Mouse (Mus musculus) heart, embryonic 12.5 days (tissue): Measurements from ENCODE around the gene Tlr13. TPM values are rescaled to one million over a fixed set of nuclear protein-coding genes. Genes with fewer than 3 reads are reported as not detected.

ENCODE experiments used
- ATAC-seq: fragments of 200-750 bp; cut with Nextera tagmentation; 2 replicates; pipeline ENCODE4 v1.8.0; 2017; ENCODE audit warnings: moderate TSS enrichment, moderate library complexity; ENCODE audit not compliant: insufficient number of reproducible peaks, low FRiP score
- H3K27ac ChIP-seq: fragments of 300-500 bp; sonication (generic); 2 replicates; pipeline ENCODE4 v1.5.1; 2016; ENCODE audit warnings: mild to moderate bottlenecking, moderate library complexity; ENCODE audit not compliant: poor library complexity, severe bottlenecking
- H3K27me3 ChIP-seq: fragments of 300-500 bp; sonication (generic); replicated peaks from 2 replicates; pipeline ENCODE4 v1.6.1; 2016; ENCODE audit warnings: mild to moderate bottlenecking, moderate library complexity
- H3K36me3 ChIP-seq: fragments of 300-500 bp; sonication (generic); 2 replicates; pipeline ENCODE4 v1.6.1; 2016; ENCODE audit warnings: mild to moderate bottlenecking, moderate library complexity
- H3K4me1 ChIP-seq: fragments of 300-500 bp; sonication (generic); replicated peaks from 2 replicates; pipeline ENCODE4 v1.6.1; 2016; ENCODE audit warnings: mild to moderate bottlenecking
- H3K4me2 ChIP-seq: fragments of 300-500 bp; sonication (generic); 2 replicates; pipeline ENCODE4 v1.6.1; 2016; ENCODE audit warnings: mild to moderate bottlenecking, moderate library complexity
- H3K4me3 ChIP-seq: fragments of 300-500 bp; sonication (generic); 2 replicates; pipeline ENCODE4 v1.5.1; 2016; ENCODE audit warnings: mild to moderate bottlenecking
- H3K9ac ChIP-seq: fragments of 300-500 bp; sonication (generic); 2 replicates; pipeline ENCODE4 v1.6.1; 2016; ENCODE audit warnings: mild to moderate bottlenecking, moderate library complexity
- H3K9me3 ChIP-seq: fragments of 300-500 bp; sonication (generic); replicated peaks from 2 replicates; pipeline ENCODE4 v1.6.1; 2016; ENCODE audit warnings: mild to moderate bottlenecking, moderate library complexity
- WGBS: fragments of 180-500 bp; shearing (Covaris S2); methylation state at CpG from one replicate; pipeline ENCODE4 v1.1.7; 2016; 5-methylcytosine and 5-hydroxymethylcytosine counted together
- polyA plus RNA-seq: library from polyadenylated mRNA; unstranded; fragments of >200 nt; fragmentation: Nextera tagmentation; extraction: Ambion mirVana; gene quantifications from 2 replicates; pipeline ENCODE4 v1.2.1, GENCODE M21; 2016

Tlr13 gene
- 0.33 and 0.49 TPM in 2 replicates for polyA plus RNA-seq

DNA sequence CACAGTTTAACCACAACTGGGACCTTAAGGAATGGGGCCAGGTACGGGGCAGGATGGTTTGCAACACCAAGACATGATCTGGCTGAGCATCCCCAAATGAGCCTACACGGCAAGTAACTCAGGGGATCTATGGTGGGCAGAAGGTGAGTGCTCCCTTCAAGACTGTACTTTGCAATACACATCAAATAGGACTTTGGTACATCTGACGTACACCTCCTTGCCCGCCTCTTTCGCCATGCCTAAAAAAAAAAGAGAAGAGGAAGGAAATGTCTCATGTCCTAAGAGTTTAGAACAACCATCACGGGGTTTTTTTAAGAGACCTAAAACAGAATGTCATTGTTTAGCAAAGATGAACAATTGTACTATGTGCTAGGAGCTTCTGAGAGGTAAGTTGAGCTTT is at the start of gene Tlr13:
Gene Tlr13 (plus strand): TSS at position 269 of the 400 bp plus-strand sequence.
- no peak for ATAC-seq
- H3K27ac ChIP-seq: no peak within 1 kb of the TSS
- no peaks in the 10 kb centered on the region for H3K27me3 ChIP-seq
- no peaks in the 10 kb centered on the region for H3K36me3 ChIP-seq
- no peaks in the 10 kb centered on the region for H3K9me3 ChIP-seq
- H3K4me3 ChIP-seq: no peak within 1 kb of the TSS
- no peak within 1 kb of the TSS for H3K9ac ChIP-seq
- WGBS: 77% methylated on average over 6 of the region's 6 CpGs
- H3K4me2 ChIP-seq: no peak within 1 kb of the TSS
- no peaks in the 10 kb centered on the region for H3K4me1 ChIP-seq

DNA sequence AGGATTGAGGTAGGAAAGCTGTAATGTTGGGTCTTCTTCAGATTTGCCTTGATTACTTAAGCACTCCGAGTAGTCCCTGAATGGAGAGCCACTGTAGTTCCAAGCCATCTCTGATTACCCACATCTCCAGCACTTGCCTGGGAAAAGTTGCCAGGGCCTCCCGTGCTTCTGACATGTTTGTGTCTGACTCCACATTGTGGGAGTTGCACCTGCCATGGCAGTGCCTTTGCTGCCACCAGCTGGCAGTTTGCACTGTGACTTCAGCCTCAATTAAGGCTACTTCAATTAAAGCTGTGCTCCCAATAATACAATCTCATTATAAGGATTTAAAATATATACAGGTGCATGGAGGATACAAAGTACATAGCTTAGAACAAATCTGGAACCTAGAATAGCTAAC is 37.5 kb upstream of the Tlr13 start:
- ATAC-seq: no peak
- no peaks in the 10 kb centered on the region for H3K9me3 ChIP-seq
- no peak overlapping the region for H3K27ac ChIP-seq
- H3K27me3 ChIP-seq: no peaks in the 10 kb centered on the region
- WGBS: 55% methylated on average over 2 of the region's 2 CpGs
- peaks cover 10% of the 10 kb centered on the region for H3K36me3 ChIP-seq
- H3K4me3 ChIP-seq: no peak overlapping the region
- H3K4me1 ChIP-seq: no peaks in the 10 kb centered on the region
- no peak overlapping the region for H3K4me2 ChIP-seq
- H3K9ac ChIP-seq: no peak overlapping the region

DNA sequence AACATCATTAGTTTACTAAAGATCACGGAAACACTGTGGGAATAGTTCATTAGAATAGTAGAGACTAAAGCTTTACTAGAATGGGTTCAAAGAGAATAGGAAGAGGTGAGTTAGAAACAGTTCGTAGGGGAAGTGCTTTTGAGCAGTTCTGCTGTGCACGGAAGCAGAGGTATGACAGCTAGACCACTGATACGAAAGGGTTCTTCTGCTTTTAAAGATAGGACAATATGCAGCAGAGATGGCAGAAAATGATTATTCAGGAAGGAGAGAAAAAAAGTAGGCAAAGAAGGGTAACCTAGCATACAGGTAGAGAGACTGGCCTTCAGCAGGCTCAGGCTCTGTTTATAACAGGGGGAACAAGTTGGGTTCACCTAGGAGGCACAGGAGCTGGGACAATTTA is 29.1 kb upstream of the Tlr13 start:
- Histone ChIP-seq H3K9ac (no peak overlapping the region), H3K36me3 (peaks cover 14% of the 10 kb centered on the region), H3K9me3 (no peaks in the 10 kb centered on the region), H3K4me1 (no peaks in the 10 kb centered on the region), H3K4me3 (no peak overlapping the region), H3K27me3 (no peaks in the 10 kb centered on the region), H3K27ac (no peak overlapping the region), H3K4me2 (no peak overlapping the region)
- ATAC-seq: no peak
- WGBS: 84% methylated on average over 4 of the region's 4 CpGs

DNA sequence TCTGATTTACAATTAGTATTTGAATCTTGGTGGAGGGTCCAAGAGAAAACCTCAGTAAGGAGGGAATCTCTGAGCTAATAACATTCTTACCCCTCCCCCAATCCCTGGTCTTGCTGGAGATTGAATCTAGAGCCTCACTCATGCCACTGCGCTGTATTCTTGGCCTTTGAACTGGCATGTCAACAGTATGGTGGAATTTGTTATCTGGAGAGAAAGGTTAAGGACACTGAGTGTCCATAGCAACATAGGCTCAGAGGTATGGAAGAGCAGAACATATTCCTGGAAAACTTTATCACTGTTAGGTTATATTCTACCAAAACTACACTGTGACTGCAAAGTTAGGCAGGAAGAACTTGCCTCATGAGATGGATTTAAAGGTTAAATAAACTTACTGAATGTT is 28.3 kb upstream of the Tlr13 start:
- Histone ChIP-seq H3K27me3 (no peaks in the 10 kb centered on the region), H3K4me1 (no peaks in the 10 kb centered on the region), H3K27ac (no peak overlapping the region), H3K9me3 (no peaks in the 10 kb centered on the region), H3K4me3 (no peak overlapping the region), H3K9ac (no peak overlapping the region), H3K4me2 (no peak overlapping the region), H3K36me3 (peaks cover 17% of the 10 kb centered on the region)
- no peak for ATAC-seq
- WGBS: 61% methylated on average over 1 of the region's 1 CpGs

DNA sequence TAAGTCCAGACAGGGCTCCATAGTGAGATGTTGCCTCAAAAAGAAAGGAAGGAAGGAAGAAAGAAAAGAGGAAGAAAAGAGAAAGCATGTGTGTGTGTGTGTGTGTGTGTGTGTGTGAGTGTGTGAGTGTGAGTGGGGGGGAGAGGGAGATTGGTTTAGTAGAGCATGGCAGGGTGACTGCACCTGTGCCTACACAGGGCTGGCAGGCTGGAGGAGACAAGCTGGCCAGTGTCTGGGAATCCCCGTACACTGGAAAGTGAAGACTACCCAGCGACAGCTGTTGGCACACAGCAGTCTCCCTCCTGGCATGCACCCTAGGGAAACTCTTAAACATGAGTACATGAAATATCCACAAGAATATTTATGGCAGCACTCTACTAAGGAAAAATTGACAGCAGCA is 20.2 kb upstream of the Tlr13 start:
- no peak for ATAC-seq
- no peaks in the 10 kb centered on the region for H3K4me1 ChIP-seq
- no peaks in the 10 kb centered on the region for H3K9me3 ChIP-seq
- H3K9ac ChIP-seq: no peak overlapping the region
- no peak overlapping the region for H3K4me3 ChIP-seq
- peaks cover 17% of the 10 kb centered on the region for H3K36me3 ChIP-seq
- H3K27ac ChIP-seq: no peak overlapping the region
- H3K4me2 ChIP-seq: no peak overlapping the region
- 78% methylated on average over 2 of the region's 2 CpGs for whole genome bisulfite sequencing
- H3K27me3 ChIP-seq: no peaks in the 10 kb centered on the region

DNA sequence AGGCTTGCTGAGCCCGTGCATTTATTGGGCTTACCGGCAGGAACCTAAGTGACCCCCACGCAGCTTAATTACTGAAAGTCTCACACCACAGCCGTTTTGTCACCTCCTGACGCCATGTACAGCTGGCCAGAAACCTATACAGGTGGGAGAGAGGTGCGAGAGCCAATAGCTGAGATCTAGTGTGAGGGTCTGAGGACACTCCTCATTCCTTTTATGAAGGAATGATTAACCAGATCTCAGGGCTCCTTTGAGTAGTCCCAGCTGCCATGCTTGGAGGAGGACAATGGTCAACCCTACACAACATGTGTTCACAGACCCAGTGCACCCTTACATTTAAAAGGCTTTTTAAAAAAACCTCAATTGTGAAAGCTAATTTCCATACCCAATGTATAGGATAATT is 14.7 kb upstream of the Tlr13 start:
- H3K9me3 ChIP-seq: no peaks in the 10 kb centered on the region
- H3K4me1 ChIP-seq: no peaks in the 10 kb centered on the region
- H3K9ac ChIP-seq: no peak overlapping the region
- no peak overlapping the region for H3K4me3 ChIP-seq
- H3K27me3 ChIP-seq: no peaks in the 10 kb centered on the region
- no peak overlapping the region for H3K27ac ChIP-seq
- no peak overlapping the region for H3K4me2 ChIP-seq
- H3K36me3 ChIP-seq: 0 out of 2 replicates have a peak, but pooled peaks cover 4% of the 10 kb centered on the region
- ATAC-seq: no peak
- 86% methylated on average over 6 of the region's 6 CpGs for WGBS

DNA sequence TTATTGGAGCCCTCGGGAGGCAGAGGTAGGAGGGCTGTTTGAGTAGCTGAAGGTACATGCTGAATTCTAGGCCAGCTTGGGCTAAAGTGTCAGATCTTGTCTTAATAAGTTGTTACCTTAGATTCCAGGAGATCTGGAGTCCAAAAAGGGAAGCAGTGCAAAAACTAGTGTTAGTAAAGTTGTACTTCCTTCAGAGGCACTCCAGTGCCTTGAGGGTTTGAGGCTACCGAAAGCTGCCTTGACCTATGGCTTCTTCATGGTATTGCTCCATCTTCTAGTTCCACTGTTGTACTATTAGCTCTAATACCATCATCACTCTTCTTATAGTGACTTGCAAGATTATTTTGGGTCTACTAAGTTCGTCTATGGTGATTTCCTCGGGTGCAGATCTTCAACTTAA is 13.1 kb upstream of the Tlr13 start:
- Histone ChIP-seq H3K27me3 (no peaks in the 10 kb centered on the region), H3K4me1 (no peaks in the 10 kb centered on the region), H3K36me3 (no peaks in the 10 kb centered on the region), H3K27ac (no peak overlapping the region), H3K9ac (no peak overlapping the region), H3K4me3 (no peak overlapping the region), H3K9me3 (no peaks in the 10 kb centered on the region), H3K4me2 (no peak overlapping the region)
- no peak for ATAC-seq
- 85% methylated on average over 4 of the region's 4 CpGs for WGBS

DNA sequence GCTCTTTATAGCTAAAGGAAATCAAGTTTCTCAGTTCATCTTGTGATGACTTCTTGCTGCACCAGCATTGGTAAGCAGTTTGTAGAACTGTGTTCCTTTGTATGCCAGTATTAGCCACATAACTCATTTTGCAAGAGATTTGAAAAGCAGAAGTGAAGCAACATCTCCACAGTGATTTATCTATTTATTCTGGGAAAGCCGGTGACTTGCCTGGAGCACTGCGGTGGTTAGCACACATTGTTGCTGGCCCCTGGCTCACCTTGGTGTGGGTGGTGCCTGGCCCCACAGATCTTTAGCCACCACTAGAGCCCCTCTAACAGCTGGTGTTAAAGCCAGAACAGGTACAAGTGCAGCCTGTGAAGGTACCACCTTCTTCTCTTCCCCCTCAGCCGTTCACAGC is 8.1 kb upstream of the Tlr13 start:
- Histone ChIP-seq H3K36me3 (no peaks in the 10 kb centered on the region), H3K4me3 (no peak overlapping the region), H3K4me1 (0 out of 2 replicates have a peak, but pooled peaks cover 8% of the 10 kb centered on the region), H3K4me2 (no peak overlapping the region), H3K27me3 (no peaks in the 10 kb centered on the region), H3K9ac (no peak overlapping the region), H3K9me3 (no peaks in the 10 kb centered on the region), H3K27ac (no peak overlapping the region)
- ATAC-seq: no peak
- 73% methylated on average over 3 of the region's 3 CpGs for WGBS

DNA sequence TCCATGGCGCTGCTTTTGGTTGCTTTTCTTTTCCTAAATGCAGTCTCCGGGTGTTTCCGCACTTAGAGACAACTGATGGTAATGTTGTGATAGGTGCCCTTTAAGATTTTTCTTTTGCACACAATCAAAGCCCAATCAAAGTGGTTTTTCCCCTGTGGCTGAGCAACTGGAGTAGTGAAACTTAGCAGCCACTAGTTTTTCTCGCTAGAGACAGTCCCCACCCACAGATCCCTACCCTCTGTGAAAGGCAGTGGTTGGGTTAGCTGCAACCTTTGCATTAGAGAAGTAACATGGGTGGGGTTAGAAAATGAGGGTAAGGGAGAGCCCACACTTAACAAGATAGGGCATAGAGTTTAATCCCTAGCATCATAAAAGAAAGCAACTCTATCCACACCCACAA is 7.5 kb upstream of the Tlr13 start:
- Histone ChIP-seq H3K36me3 (no peaks in the 10 kb centered on the region), H3K4me3 (no peak overlapping the region), H3K27ac (no peak overlapping the region), H3K4me1 (0 out of 2 replicates have a peak, but pooled peaks cover 8% of the 10 kb centered on the region), H3K4me2 (no peak overlapping the region), H3K9me3 (no peaks in the 10 kb centered on the region), H3K9ac (no peak overlapping the region), H3K27me3 (no peaks in the 10 kb centered on the region)
- no peak for ATAC-seq
- WGBS: 82% methylated on average over 4 of the region's 4 CpGs

DNA sequence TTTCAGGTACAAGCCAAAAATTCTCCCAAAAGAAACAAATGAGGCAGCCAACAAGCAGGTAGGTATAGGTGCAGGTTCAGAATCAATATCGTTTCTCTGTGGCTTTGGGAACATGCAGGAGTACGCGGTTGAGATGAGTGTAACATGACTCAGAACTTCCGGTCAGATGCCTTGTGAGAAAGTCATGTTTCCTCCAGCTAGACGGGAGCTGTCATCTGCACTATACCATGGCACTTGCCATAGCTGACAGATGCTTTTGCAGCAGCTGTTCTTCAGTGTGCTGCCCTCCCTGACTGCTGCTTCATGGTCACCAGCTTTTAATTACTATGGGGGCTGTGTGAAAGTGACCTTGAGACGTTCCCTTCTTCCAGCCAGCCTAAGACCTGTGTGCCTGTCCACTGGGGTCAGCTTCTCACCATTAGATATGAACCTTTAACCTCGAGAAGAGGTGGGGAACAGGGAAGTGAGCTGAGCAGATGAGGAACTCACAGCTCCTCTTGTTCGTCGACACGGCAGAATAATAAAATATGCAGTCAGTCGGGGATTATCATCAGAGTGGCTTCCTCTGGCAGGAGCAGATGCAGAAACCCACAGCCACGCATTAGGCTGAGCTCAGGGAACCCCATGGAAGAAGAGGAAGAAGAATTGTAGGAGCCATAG is 7.0 kb upstream of the Tlr13 start:
- Histone ChIP-seq H3K36me3 (no peaks in the 10 kb centered on the region), H3K4me1 (0 out of 2 replicates have a peak, but pooled peaks cover 8% of the 10 kb centered on the region), H3K27ac (peak overlapping the region; percentile 38; the same call in 1 of the 2 replicates), H3K27me3 (no peaks in the 10 kb centered on the region), H3K4me2 (peak overlapping the region; percentile 23), H3K9ac (no peak overlapping the region), H3K4me3 (no peak overlapping the region), H3K9me3 (no peaks in the 10 kb centered on the region)
- WGBS: 36% methylated on average over 12 of the region's 12 CpGs
- no peak for ATAC-seq

DNA sequence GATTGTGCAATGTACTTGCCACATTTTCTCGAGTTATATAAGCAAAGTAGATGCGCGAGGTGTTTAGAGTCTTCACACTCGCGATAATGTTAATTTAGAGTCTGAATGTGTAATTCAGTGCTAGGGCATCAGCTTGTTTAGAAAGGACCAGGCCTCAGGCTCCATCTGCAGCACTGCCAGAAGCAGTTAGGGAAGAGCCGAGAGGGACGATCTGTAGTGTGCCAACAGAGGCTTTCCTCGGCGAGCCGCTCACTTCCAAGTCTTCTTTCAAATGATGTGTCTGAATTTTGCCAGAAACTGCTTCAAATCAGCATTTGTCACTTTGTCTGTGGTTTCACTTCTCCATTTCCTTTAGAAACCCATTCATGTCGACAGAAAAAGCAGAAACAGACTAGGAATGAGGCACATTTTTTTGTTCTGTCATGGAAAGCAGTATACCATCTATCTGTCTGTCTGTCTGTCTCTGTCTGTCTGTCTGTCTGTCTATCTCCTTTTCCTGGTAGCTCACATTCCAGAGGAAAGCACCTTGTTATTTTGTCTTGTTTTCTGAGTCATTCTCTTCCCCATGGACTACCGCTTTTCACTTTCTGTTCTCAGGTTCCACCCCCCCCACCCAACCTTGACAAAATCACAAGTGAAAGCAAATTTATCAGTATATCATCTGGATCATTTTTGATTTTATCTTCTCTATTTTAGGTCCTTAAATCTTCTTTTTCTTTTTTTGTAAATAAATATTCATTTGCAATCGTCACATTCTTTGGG is 3.5 kb upstream of the Tlr13 start:
- Histone ChIP-seq H3K27ac (no peak overlapping the region), H3K27me3 (no peaks in the 10 kb centered on the region), H3K4me1 (0 out of 2 replicates have a peak, but pooled peaks cover 8% of the 10 kb centered on the region), H3K4me2 (no peak overlapping the region), H3K9me3 (no peaks in the 10 kb centered on the region), H3K9ac (no peak overlapping the region), H3K36me3 (no peaks in the 10 kb centered on the region), H3K4me3 (no peak overlapping the region)
- WGBS: 75% methylated on average over 13 of the region's 13 CpGs
- ATAC-seq: no peak
